Mouse (Mus musculus) forebrain, embryonic 10.5 days (tissue): ENCODE measurements at regions not wholly inside any gene's neighbourhood (a gene's known extent, or its start where the extent isn't known, plus 50 kb on each side); places are given as distances from the start of the nearest gene placed in this dataset.
A peak's percentile ranks its signal among the peaks of the same experiment; 100 is the strongest.

ENCODE experiments used
- DNase-seq: peaks from one replicate; pipeline ENCODE4 v3.0.0-alpha.2; 2017; ENCODE audit warnings: low spot score; ENCODE audit errors: extremely low spot score
- H3K27ac ChIP-seq: fragments of 300-500 bp; sonication (generic); 2 replicates; pipeline ENCODE4 v1.5.1; 2016; ENCODE audit warnings: mild to moderate bottlenecking
- H3K27me3 ChIP-seq: fragments of 300-500 bp; sonication (generic); 2 replicates; pipeline ENCODE4 v1.6.1; 2016; ENCODE audit warnings: mild to moderate bottlenecking; ENCODE audit not compliant: poor library complexity, severe bottlenecking
- H3K36me3 ChIP-seq: fragments of 300-500 bp; sonication (generic); replicated peaks from 2 replicates; pipeline ENCODE4 v1.6.1; 2016; ENCODE audit warnings: mild to moderate bottlenecking, moderate library complexity
- H3K4me1 ChIP-seq: fragments of 300-500 bp; sonication (generic); 2 replicates; pipeline ENCODE4 v1.6.1; 2016
- H3K4me3 ChIP-seq: fragments of 300-500 bp; sonication (generic); 2 replicates; pipeline ENCODE4 v1.5.1; 2016; ENCODE audit warnings: mild to moderate bottlenecking, moderate library complexity
- H3K9me3 ChIP-seq: fragments of 300-500 bp; sonication (generic); 2 replicates; pipeline ENCODE4 v1.6.1; 2016; ENCODE audit warnings: mild to moderate bottlenecking, moderate library complexity
- WGBS: fragments of 180-500 bp; shearing (Covaris S2); methylation state at CpG from one replicate; pipeline ENCODE4 v1.1.7; 2016; 5-methylcytosine and 5-hydroxymethylcytosine counted together

- WGBS = 90% methylated on average over 4 of the region's 4 CpGs
- DNase-seq = no peak
- H3K36me3 ChIP-seq = no peaks in the 10 kb centered on the region
- 0 out of 2 replicates have a peak overlapping the region, but pooled peaks have one; percentile 44 for H3K27ac ChIP-seq
- H3K4me3 ChIP-seq = no peak overlapping the region
- H3K27me3 ChIP-seq = no peaks in the 10 kb centered on the region
- no peaks in the 10 kb centered on the region for H3K9me3 ChIP-seq
- H3K4me1 ChIP-seq = peaks cover 20% of the 10 kb centered on the region
Measured at GRCm38 (mm10) chr2:71670882-71671281, 74.5 kb upstream of the Itga6 start.

- no peak for DNase-seq
- no peaks in the 10 kb centered on the region for H3K9me3 ChIP-seq
- H3K27me3 ChIP-seq = no peaks in the 10 kb centered on the region
- peaks cover 20% of the 10 kb centered on the region for H3K4me1 ChIP-seq
- 75% methylated on average over 18 of the region's 18 CpGs for WGBS
- no peaks in the 10 kb centered on the region for H3K36me3 ChIP-seq
- peak overlapping the region; percentile 74 for H3K27ac ChIP-seq
- no peak overlapping the region for H3K4me3 ChIP-seq
Measured at GRCm38 (mm10) chr2:71673087-71673920, 72.1 kb upstream of the Itga6 start.

- 58% methylated on average over 1 of the region's 1 CpGs for WGBS
- no peak for DNase-seq
- H3K27me3 ChIP-seq = 0 out of 2 replicates have a peak, but pooled peaks cover 4% of the 10 kb centered on the region
- no peaks in the 10 kb centered on the region for H3K36me3 ChIP-seq
- peaks cover 5% of the 10 kb centered on the region for H3K9me3 ChIP-seq
- H3K4me3 ChIP-seq = no peak overlapping the region
- H3K4me1 ChIP-seq = peaks cover 21% of the 10 kb centered on the region
- H3K27ac ChIP-seq = 0 out of 2 replicates have a peak overlapping the region, but pooled peaks have one; percentile 30
Measured at GRCm38 (mm10) chr2:71680746-71681145, 64.7 kb upstream of the Itga6 start.

GRCm38 (mm10) chr2:71681148-71681547 lies 64.3 kb upstream of the Itga6 start:
- peaks cover 21% of the 10 kb centered on the region for H3K4me1 ChIP-seq
- H3K9me3 ChIP-seq = peaks cover 5% of the 10 kb centered on the region
- WGBS = 58% methylated on average over 4 of the region's 4 CpGs
- 0 out of 2 replicates have a peak, but pooled peaks cover 4% of the 10 kb centered on the region for H3K27me3 ChIP-seq
- no peaks in the 10 kb centered on the region for H3K36me3 ChIP-seq
- no peak for DNase-seq
- no peak overlapping the region for H3K4me3 ChIP-seq
- 0 out of 2 replicates have a peak overlapping the region, but pooled peaks have one; percentile 30 for H3K27ac ChIP-seq

- peaks cover 5% of the 10 kb centered on the region for H3K9me3 ChIP-seq
- no peak overlapping the region for H3K4me3 ChIP-seq
- peaks cover 33% of the 10 kb centered on the region for H3K4me1 ChIP-seq
- H3K27ac ChIP-seq = 0 out of 2 replicates have a peak overlapping the region, but pooled peaks have one; percentile 40
- DNase-seq = no peak
- 0 out of 2 replicates have a peak, but pooled peaks cover 4% of the 10 kb centered on the region for H3K27me3 ChIP-seq
- no peaks in the 10 kb centered on the region for H3K36me3 ChIP-seq
- WGBS = 78% methylated on average over 4 of the region's 4 CpGs
Measured at GRCm38 (mm10) chr2:71683375-71683774, 62.0 kb upstream of the Itga6 start.

GRCm38 (mm10) chr2:71685239-71685638 lies 60.2 kb upstream of the Itga6 start:
- H3K27ac ChIP-seq = no peak overlapping the region
- H3K4me1 ChIP-seq = peaks cover 39% of the 10 kb centered on the region
- no peaks in the 10 kb centered on the region for H3K36me3 ChIP-seq
- H3K27me3 ChIP-seq = 0 out of 2 replicates have a peak, but pooled peaks cover 4% of the 10 kb centered on the region
- no peak overlapping the region for H3K4me3 ChIP-seq
- no peak for DNase-seq
- WGBS = 87% methylated on average over 7 of the region's 7 CpGs
- no peaks in the 10 kb centered on the region; the same call in 1 of the 2 replicates for H3K9me3 ChIP-seq

- 70% methylated on average over 4 of the region's 4 CpGs for WGBS
- H3K4me3 ChIP-seq = no peak overlapping the region
- peaks cover 27% of the 10 kb centered on the region for H3K4me1 ChIP-seq
- H3K27ac ChIP-seq = no peak overlapping the region
- H3K36me3 ChIP-seq = no peaks in the 10 kb centered on the region
- no peak for DNase-seq
- H3K9me3 ChIP-seq = no peaks in the 10 kb centered on the region
- 0 out of 2 replicates have a peak, but pooled peaks cover 4% of the 10 kb centered on the region for H3K27me3 ChIP-seq
Measured at GRCm38 (mm10) chr2:71689041-71689440, 56.4 kb upstream of the Itga6 start.

GRCm38 (mm10) chr2:71690277-71691161 lies 54.9 kb upstream of the Itga6 start:
- H3K27ac ChIP-seq = peak overlapping the region; percentile 40; the same call in 1 of the 2 replicates
- no peak for DNase-seq
- WGBS = 76% methylated on average over 27 of the region's 27 CpGs

GRCm38 (mm10) chr2:71694758-71695310 lies 50.6 kb upstream of the Itga6 start:
- H3K36me3 ChIP-seq = no peaks in the 10 kb centered on the region
- no peaks in the 10 kb centered on the region for H3K9me3 ChIP-seq
- DNase-seq = no peak
- peaks cover 20% of the 10 kb centered on the region for H3K4me1 ChIP-seq
- 72% methylated on average over 6 of the region's 6 CpGs for WGBS
- no peak overlapping the region for H3K4me3 ChIP-seq
- H3K27ac ChIP-seq = no peak overlapping the region
- H3K27me3 ChIP-seq = no peaks in the 10 kb centered on the region

More at GRCm38 (mm10) chr2:71690277-71691161, 54.9 kb upstream of the Itga6 start:
- no peak overlapping the region for H3K4me3 ChIP-seq
- no peaks in the 10 kb centered on the region for H3K27me3 ChIP-seq
- no peaks in the 10 kb centered on the region for H3K36me3 ChIP-seq
- H3K4me1 ChIP-seq = peaks cover 27% of the 10 kb centered on the region
- H3K9me3 ChIP-seq = no peaks in the 10 kb centered on the region
